Mouse (Mus musculus) lung, postnatal 14 days (tissue): ENCODE data around the gene Eno4.
A peak's percentile ranks its signal among the peaks of the same experiment; 100 is the strongest.
"Not testable (repeated sequence)": the region's sequence is repeated elsewhere in the genome, so short reads cannot be mapped to it uniquely, and the experiment has no call there.

ENCODE experiments used
- DNase-seq: peaks from one replicate; pipeline ENCODE4 v3.0.0; 2021

Eno4 gene

DNA sequence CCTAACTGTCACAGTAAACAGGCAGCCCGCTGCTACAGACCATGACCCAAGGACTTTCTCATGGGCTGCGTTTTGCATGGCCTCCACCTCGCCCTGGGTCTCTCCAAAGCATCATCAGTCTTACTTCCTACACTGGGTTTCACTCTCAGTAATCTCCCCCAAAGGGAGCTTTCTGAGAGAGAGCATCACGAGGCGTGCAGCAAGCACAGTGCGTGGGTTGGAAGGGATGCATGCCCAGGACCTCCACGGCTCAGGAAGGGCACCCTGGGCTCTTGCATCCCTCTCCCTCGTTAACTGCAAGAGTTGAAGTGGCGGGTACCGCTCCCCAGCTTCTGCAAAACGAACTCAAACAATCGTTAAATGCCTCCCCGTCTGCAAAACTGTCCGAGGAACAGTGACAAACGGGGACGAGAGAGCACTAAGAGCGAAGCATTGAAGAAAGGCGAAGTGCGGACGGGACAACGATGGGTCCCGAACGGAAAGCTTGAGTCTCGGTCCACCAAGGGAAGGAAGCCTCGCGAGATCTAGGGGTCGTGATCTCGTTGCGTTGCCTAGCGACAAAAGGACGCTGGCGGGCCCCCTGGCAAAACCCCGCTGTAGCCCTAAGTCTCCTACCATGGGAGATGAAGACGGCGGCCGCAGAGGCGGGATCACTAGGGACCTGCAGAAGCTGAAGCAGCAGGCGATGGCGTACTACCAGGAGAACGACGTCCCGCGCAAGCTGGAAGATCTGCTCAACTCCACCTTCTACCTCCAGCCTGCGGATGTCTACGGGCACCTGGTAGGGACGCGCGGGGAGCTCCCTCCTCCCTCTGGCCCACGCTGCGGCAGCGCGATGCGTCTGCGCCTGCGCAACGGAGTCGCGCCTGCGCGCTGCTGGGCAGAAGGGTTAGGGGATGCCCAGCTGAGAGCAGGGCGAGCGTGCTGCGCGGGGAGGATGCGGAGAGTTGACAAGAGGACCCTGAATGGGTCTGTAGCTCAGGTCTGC, at the start of gene Eno4, which contains the start of gene Hspa12a:
Eno4 (plus strand) TSS at position 585 of the 988 bp plus-strand sequence.
Hspa12a (minus strand) TSS at position 814 of the 988 bp plus-strand sequence.
- DNase-seq = peak; percentile 97

DNA sequence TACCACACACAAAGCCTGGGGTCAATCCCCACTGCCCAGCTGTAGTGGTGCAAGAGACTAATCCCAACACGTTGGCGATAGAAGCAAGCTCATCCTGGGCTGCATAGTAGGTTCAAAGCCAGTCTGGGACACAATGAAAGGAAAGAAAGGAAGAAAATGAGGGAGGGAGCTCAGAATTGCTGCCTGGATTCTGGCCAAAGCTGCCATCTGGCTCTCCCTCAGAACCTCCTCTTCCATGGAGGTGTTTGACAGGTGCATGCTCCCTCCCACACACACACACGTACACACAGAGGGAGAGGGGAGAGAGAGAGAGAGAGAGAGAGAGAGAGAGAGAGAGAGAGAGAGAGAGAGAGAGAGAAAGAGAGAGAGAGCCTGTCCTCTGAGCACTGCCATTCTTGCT, 47.0 kb upstream of the Eno4 start:
- no peak for DNase-seq

- DNase-seq = not testable (repeated sequence)
Measured at GRCm38 (mm10) chr19:58900471-58900870, 42.8 kb upstream of the Eno4 start.

DNA sequence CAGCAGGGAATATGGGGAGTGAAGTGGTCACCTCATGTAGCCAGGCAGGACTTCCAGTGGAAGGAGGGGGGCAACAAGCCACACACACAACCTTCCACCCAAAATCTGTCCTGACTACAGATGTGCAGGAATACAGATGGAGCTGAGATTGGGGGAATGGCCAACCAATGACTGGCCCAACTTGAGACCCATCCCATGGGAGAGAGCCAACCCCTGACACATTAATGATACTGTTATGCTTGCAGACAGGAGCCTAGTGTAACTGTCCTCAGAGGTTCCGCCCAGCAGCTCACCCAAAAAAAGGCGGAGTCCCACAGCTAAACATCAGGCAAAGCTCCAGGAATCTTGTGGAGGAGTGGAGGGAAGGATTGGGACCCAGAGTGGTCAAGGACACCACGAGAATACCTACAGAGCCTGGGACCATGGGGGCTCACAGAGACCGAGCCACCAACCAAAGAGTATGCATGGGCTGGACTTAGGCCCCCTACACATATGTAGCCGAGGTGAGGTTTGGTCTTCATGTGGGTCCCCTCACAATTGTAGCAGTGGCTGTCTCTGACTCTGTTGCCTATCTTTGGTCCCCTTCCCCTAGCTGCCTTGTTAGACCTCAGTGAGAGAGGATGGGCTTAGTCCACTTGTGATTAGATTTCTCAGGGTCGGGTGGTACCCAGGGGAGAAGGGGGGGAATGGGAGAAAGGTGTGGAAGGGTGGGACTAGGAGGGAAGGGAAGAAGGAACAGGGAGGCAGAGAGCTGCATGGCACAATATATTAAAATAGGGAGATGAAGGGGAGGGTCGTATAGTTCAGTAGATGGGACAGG, 39.9 kb upstream of the Eno4 start:
- DNase-seq = no peak

DNA sequence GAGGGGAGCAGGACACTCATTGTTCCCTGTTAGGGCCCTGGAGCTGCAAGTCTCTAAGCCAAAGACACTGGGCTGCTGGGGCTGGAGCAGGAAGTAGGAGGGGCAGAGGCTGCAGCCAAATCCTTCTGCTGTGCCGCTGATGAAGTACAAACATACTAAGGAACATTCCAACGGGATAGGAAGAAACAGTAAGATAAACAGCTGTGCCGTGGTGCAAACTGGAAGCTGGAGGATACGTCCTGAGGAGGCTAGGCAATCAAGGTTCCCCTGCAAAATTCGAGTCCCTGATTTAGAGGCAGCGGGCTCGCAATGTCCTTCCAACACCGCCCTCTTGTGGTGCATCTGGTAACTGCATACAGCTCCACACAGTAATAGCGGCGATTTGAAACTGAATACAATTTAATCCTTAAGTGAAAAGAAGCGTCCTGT, 39.3 kb upstream of the Eno4 start:
- DNase-seq = peak; percentile 95

DNA sequence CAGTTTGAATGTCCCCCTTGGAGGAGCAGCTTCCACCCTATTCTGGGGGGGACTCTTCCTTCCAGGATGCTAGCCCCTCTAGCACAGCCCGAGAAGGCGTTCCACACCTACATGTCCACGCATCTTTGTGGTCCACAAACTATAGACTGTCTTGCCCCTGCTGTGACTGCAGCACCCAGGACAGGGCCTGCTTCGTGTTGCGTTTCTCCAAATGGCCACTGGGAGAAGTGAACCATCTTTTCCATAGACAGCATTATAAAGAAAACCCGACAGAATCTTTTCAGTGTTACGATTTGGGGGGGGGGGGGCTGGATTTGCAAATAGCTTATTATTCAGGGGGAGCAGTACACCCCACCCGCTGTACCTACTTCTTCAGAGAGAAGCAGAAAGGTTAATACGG, 36.5 kb upstream of the Eno4 start:
- no peak for DNase-seq

- no peak for DNase-seq
Measured at GRCm38 (mm10) chr19:58908018-58908417, 35.2 kb upstream of the Eno4 start.

DNA sequence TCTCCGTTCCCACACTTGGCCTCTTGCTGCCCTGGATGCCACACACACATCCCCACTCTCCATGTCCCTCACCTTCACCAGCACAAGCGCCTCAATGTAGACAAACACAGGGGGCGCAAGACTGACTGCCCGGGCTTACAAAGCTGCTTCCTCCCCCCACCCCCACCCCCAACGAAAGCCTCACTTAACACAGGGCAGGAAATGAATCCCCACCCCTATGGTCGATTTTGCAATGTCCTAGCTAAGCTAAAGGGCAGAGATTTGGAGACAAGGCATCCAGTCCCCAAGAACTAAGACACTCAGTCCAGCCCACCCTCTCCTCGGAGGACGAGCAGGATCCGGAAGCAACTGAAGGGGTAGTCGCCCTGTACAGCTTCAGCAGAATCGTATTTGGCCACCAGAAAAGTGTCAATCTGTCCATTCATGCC, 32.3 kb upstream of the Eno4 start:
- peak; percentile 14 for DNase-seq

- peak; percentile 79 for DNase-seq
Measured at GRCm38 (mm10) chr19:58911386-58911785, 31.8 kb upstream of the Eno4 start.

- DNase-seq = no peak
Measured at GRCm38 (mm10) chr19:58913301-58913700, 29.9 kb upstream of the Eno4 start.

- DNase-seq = no peak
Measured at GRCm38 (mm10) chr19:58918597-58918996, 24.6 kb upstream of the Eno4 start.

- DNase-seq = no peak
Measured at GRCm38 (mm10) chr19:58919148-58919547, 24.1 kb upstream of the Eno4 start.

- DNase-seq = no peak
Measured at GRCm38 (mm10) chr19:58931081-58931800, 12.0 kb upstream of the Eno4 start.

DNA sequence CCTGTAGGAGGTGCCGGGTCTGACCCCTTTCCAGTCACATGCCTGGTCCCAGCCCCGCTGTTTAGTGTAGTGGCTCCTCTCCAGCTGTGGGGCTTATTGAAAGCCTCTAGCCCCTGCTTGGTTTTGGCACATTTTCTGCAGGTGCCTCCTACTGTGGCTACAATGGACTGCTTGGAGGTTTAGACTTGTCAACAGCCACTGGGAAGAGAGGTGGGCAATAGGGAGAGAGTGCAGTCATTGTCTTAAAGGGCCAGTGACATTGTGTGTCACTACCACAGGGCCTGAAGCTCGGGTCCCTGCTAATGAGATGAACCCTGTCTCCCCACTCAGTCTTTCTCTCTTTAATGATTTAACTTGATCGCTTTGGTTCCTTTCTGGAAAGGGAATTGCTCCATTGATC, 10.2 kb upstream of the Eno4 start:
- DNase-seq = no peak

DNA sequence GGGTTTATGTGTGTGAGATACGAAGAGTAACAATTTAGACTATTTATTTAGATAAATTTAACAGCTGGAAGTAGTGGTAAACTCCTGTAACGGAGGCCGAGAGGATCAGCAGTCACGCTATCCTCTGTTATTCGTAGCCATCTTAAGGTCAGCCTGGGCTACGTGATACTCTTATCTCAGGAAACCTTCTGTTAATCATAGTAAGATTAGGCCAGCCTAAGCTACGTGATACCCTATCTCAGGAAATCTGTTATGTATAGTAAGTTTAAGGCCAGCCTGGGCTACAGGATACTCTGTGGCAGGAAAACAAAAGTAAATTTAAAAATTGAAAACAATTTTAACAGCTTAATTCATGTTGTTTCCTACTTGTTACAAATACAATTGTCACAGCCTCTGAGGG, 2.7 kb downstream of the Eno4 start:
- DNase-seq = no peak

GRCm38 (mm10) chr19:58951521-58951920, 8.3 kb downstream of the Eno4 start:
- DNase-seq = no peak

GRCm38 (mm10) chr19:58952236-58952635, 9.0 kb downstream of the Eno4 start:
- no peak for DNase-seq

- DNase-seq = no peak
Measured at GRCm38 (mm10) chr19:58954779-58955178, 11.6 kb downstream of the Eno4 start.

- no peak for DNase-seq
Measured at GRCm38 (mm10) chr19:58963011-58963410, 19.8 kb downstream of the Eno4 start.

DNA sequence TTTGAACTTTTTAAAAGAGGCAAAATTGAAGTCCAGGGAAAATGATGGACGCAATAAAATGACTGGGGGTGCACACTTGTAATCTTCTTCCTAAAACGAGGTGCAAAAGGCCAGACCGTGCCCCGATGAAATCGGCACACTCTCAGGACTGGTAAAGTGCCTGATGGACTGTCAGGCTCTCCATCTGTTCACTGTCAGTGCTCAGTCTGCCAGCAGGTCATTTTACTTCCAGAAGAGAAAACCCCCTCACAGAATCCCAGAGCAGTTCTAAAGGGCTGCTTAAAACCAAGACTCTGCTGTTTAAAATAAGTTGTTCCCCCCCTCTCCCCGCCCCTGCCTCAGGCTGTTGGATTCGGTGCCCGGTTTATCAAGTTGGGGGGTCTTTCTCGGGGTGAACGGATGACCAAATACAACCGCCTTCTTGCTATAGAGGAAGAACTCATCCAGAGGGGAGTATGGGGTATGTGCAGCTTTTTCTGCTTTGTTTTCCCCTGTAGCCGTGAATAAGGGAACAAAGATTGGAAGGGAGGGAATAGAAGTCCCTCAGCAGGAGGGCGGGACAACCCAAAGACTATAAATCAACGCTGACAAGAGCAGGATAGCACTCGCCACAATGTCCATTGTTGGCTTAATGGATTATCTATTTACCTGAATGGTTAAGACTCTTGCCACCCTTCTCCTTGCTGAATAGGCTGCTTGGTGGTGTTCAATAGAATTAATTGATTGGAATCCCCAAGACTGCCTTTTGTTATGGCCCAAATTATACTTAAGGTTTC, 25.7 kb downstream of the Eno4 start:
- DNase-seq = no peak

GRCm38 (mm10) chr19:58970826-58971225, 27.6 kb downstream of the Eno4 start:
- no peak for DNase-seq

GRCm38 (mm10) chr19:58974126-58974525, 30.9 kb downstream of the Eno4 start:
- no peak for DNase-seq
